Mouse (Mus musculus) kidney, embryonic 16.5 days (tissue): ENCODE results near the gene Ucp3. TPM values are rescaled to one million over a fixed set of nuclear protein-coding genes. Genes with fewer than 3 reads are reported as not detected.
A peak's percentile ranks its signal among the peaks of the same experiment; 100 is the strongest.

Experiments used
- ATAC-seq: fragments of 200-750 bp; cut with Nextera tagmentation; 2 replicates; pipeline ENCODE4 v1.8.0; 2017; ENCODE audit warnings: moderate TSS enrichment; ENCODE audit not compliant: low FRiP score, low TSS enrichment
- H3K27ac ChIP-seq: fragments of 300-500 bp; sonication (generic); 2 replicates; pipeline ENCODE4 v1.5.1; 2014; ENCODE audit warnings: low read length
- H3K27me3 ChIP-seq: fragments of 300-500 bp; sonication (generic); 2 replicates; pipeline ENCODE4 v1.6.1; 2014; ENCODE audit warnings: low read length, control low read depth, mixed read lengths; ENCODE audit not compliant: insufficient read depth
- H3K36me3 ChIP-seq: fragments of 300-500 bp; sonication (generic); 2 replicates; pipeline ENCODE4 v1.6.1; 2014; ENCODE audit warnings: low read length, control low read depth, mixed read lengths; ENCODE audit not compliant: insufficient read depth
- H3K4me1 ChIP-seq: fragments of 300-500 bp; sonication (generic); 2 replicates; pipeline ENCODE4 v1.6.1; 2014; ENCODE audit warnings: low read length, control low read depth, mixed read lengths; ENCODE audit not compliant: insufficient read depth
- H3K4me2 ChIP-seq: fragments of 300-500 bp; sonication (generic); replicated peaks from 2 replicates; pipeline ENCODE4 v1.6.1; 2014; ENCODE audit warnings: low read depth, low read length
- H3K4me3 ChIP-seq: fragments of 300-500 bp; sonication (generic); 2 replicates; pipeline ENCODE4 v1.5.1; 2014; ENCODE audit warnings: mild to moderate bottlenecking, low read length
- H3K9ac ChIP-seq: fragments of 300-500 bp; sonication (generic); replicated peaks from 2 replicates; pipeline ENCODE4 v1.6.1; 2014; ENCODE audit warnings: low read length
- H3K9me3 ChIP-seq: fragments of 300-500 bp; sonication (generic); 2 replicates; pipeline ENCODE4 v1.6.1; 2016; ENCODE audit warnings: low read length, control low read depth
- WGBS: fragments of 180-500 bp; shearing (Covaris S2); extraction: QIAGEN DNeasy Blood & Tissue Kit; methylation state at CpG from one replicate; pipeline ENCODE4 v1.1.7; 2014; 5-methylcytosine and 5-hydroxymethylcytosine counted together
- polyA plus RNA-seq: library from polyadenylated mRNA; unstranded; fragments of >200 nt; fragmentation: Nextera tagmentation; extraction: Ambion mirVana; gene quantifications from 2 replicates; pipeline ENCODE4 v1.2.1, GENCODE M21; 2015

Ucp3 gene
- polyA plus RNA-seq, 1 experiment from 2014 or later, result 0.09 TPM

DNA sequence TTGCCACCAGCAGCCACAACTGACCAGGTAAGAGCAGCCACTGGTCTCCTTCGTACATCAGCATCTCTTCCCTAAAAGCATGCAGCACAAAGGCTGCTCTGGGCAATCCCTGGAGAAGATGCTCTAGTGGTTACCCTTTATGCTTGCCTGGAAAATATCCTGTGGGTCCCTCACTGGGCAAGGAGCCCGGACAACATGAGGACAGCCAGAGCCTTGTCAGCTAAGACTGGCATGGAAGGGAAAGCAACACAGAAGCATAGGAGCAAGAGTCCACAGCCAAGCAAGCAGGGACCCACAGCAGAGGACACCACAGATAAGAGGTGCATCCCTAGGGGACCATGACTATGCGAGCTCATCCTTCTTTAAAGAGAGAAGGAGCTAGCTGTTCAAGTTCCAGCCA lies 12.9 kb upstream of the Ucp3 start:
- H3K9me3 ChIP-seq, result no peaks in the 10 kb centered on the region
- peaks cover 40% of the 10 kb centered on the region for H3K36me3 ChIP-seq
- no peak overlapping the region for H3K4me2 ChIP-seq
- no peak overlapping the region for H3K27ac ChIP-seq
- H3K4me1 ChIP-seq, result 0 out of 2 replicates have a peak, but pooled peaks cover 1% of the 10 kb centered on the region
- no peak overlapping the region for H3K4me3 ChIP-seq
- WGBS, result 92% methylated on average over 3 of the region's 3 CpGs
- no peak for ATAC-seq
- no peak overlapping the region for H3K9ac ChIP-seq
- no peaks in the 10 kb centered on the region for H3K27me3 ChIP-seq

GRCm38 (mm10) chr7:100461621-100462151 lies 11.1 kb upstream of the Ucp3 start:
- 75% methylated on average over 6 of the region's 6 CpGs for WGBS
- Histone ChIP-seq H3K4me2 (no peak overlapping the region), H3K36me3 (peaks cover 26% of the 10 kb centered on the region), H3K27ac (no peak overlapping the region), H3K9ac (no peak overlapping the region), H3K9me3 (no peaks in the 10 kb centered on the region), H3K4me3 (no peak overlapping the region), H3K27me3 (no peaks in the 10 kb centered on the region), H3K4me1 (peaks cover 15% of the 10 kb centered on the region)
- ATAC-seq, result no peak

- Histone ChIP-seq H3K4me2 (no peak overlapping the region), H3K4me1 (peaks cover 15% of the 10 kb centered on the region), H3K9ac (no peak overlapping the region), H3K27me3 (no peaks in the 10 kb centered on the region), H3K36me3 (peaks cover 31% of the 10 kb centered on the region), H3K4me3 (no peak overlapping the region), H3K27ac (no peak overlapping the region), H3K9me3 (no peaks in the 10 kb centered on the region)
- no peak for ATAC-seq
- 70% methylated on average over 9 of the region's 9 CpGs for WGBS
Measured at GRCm38 (mm10) chr7:100463194-100463593, 9.6 kb upstream of the Ucp3 start.

GRCm38 (mm10) chr7:100463757-100464156 lies 9.0 kb upstream of the Ucp3 start:
- H3K4me1 ChIP-seq, result peaks cover 15% of the 10 kb centered on the region
- ATAC-seq, result no peak
- no peaks in the 10 kb centered on the region for H3K27me3 ChIP-seq
- 60% methylated on average over 10 of the region's 10 CpGs for WGBS
- peaks cover 29% of the 10 kb centered on the region for H3K36me3 ChIP-seq
- H3K9me3 ChIP-seq, result no peaks in the 10 kb centered on the region
- H3K4me2 ChIP-seq, result no peak overlapping the region
- H3K4me3 ChIP-seq, result no peak overlapping the region
- no peak overlapping the region for H3K9ac ChIP-seq
- no peak overlapping the region for H3K27ac ChIP-seq

DNA sequence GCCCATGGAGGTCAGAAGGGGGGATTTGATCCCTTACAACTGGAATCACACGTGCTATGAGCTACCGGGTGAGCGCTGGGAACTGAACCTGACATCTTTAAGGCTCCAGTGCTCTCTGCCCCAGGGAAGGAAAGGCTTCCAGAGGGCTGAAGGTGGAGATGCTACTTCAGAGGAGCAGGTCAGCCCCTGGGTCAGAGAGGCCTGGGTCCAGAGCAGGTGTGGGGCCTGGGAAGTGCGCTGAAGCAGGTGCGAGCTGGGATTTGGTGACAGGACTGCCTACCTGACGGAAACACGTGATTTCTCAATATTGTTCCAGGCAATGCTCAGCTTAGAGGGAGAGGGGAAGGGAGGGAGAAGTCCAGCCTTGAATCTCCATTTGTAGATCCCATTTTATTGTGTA lies 8.5 kb upstream of the Ucp3 start:
- 86% methylated on average over 7 of the region's 7 CpGs for WGBS
- no peak overlapping the region; the same call in 1 of the 2 replicates for H3K27ac ChIP-seq
- no peak overlapping the region for H3K4me2 ChIP-seq
- H3K4me1 ChIP-seq, result peaks cover 15% of the 10 kb centered on the region
- no peak for ATAC-seq
- no peak overlapping the region for H3K9ac ChIP-seq
- H3K36me3 ChIP-seq, result peaks cover 25% of the 10 kb centered on the region
- H3K4me3 ChIP-seq, result no peak overlapping the region
- no peaks in the 10 kb centered on the region for H3K9me3 ChIP-seq
- H3K27me3 ChIP-seq, result no peaks in the 10 kb centered on the region

GRCm38 (mm10) chr7:100465248-100465647 lies 7.5 kb upstream of the Ucp3 start:
- WGBS, result 72% methylated on average over 4 of the region's 4 CpGs
- Histone ChIP-seq H3K9ac (no peak overlapping the region), H3K4me1 (peaks cover 15% of the 10 kb centered on the region), H3K4me2 (no peak overlapping the region; the same call in 1 of the 2 replicates), H3K27me3 (no peaks in the 10 kb centered on the region), H3K27ac (peak overlapping the region; percentile 81), H3K9me3 (no peaks in the 10 kb centered on the region), H3K4me3 (no peak overlapping the region), H3K36me3 (peaks cover 21% of the 10 kb centered on the region)
- ATAC-seq, result peak; percentile 88

DNA sequence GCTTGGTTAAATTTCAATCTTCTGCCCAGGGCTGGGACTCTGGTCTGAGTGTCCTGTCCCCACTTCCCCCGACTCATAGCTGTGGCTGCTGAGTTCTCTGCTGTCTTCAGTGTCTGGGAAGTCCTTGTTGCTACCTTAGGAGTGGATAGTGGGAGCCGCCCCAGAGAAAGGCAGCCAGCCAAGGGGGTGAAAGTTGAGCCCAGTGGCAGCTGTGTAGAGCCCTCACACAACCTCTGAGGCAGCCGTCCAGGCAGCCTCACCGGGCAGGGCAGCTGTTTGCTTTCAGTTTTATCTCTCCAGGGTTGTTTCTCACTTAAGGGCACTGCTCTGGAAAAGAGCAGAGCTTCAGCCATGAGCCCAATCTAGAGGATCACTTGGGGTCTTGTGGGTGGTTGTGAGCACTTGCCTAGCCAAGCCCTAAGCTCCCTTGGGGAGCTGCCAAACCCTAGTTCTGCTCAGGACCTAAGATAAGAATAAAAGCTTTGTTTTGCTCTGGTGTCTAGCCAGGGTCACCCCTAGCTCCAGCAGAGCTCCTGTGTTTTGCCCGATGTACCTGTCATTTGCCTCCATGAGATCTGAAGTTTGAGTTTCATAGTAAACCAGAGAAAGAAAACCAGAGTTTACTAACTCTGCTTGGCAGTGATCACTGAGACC lies 7.0 kb upstream of the Ucp3 start:
- H3K4me2 ChIP-seq, result no peak overlapping the region; the same call in 1 of the 2 replicates
- no peak overlapping the region for H3K4me3 ChIP-seq
- WGBS, result 27% methylated on average over 5 of the region's 5 CpGs
- peak overlapping the region; percentile 81 for H3K27ac ChIP-seq
- H3K9ac ChIP-seq, result peak overlapping the region; percentile 51
- no peaks in the 10 kb centered on the region for H3K9me3 ChIP-seq
- peaks cover 15% of the 10 kb centered on the region; the same call in 1 of the 2 replicates for H3K36me3 ChIP-seq
- H3K27me3 ChIP-seq, result no peaks in the 10 kb centered on the region
- peaks cover 15% of the 10 kb centered on the region for H3K4me1 ChIP-seq
- ATAC-seq, result peak; percentile 77

- 83% methylated on average over 11 of the region's 11 CpGs for WGBS
- H3K4me1 ChIP-seq, result peaks cover 15% of the 10 kb centered on the region
- no peak overlapping the region for H3K27ac ChIP-seq
- H3K4me3 ChIP-seq, result no peak overlapping the region
- no peaks in the 10 kb centered on the region for H3K27me3 ChIP-seq
- H3K9me3 ChIP-seq, result no peaks in the 10 kb centered on the region
- H3K9ac ChIP-seq, result no peak overlapping the region
- H3K4me2 ChIP-seq, result no peak overlapping the region
- H3K36me3 ChIP-seq, result peaks cover 10% of the 10 kb centered on the region; the same call in 1 of the 2 replicates
- ATAC-seq, result peak; percentile 27; the same call in 1 of the 2 replicates
Measured at GRCm38 (mm10) chr7:100466781-100467510, 5.8 kb upstream of the Ucp3 start.

GRCm38 (mm10) chr7:100468761-100469160 lies 4.0 kb upstream of the Ucp3 start:
- no peak for ATAC-seq
- Histone ChIP-seq H3K36me3 (peaks cover 10% of the 10 kb centered on the region; the same call in 1 of the 2 replicates), H3K4me1 (peaks cover 15% of the 10 kb centered on the region), H3K4me3 (no peak overlapping the region), H3K27ac (no peak overlapping the region), H3K4me2 (no peak overlapping the region), H3K9me3 (no peaks in the 10 kb centered on the region), H3K9ac (no peak overlapping the region), H3K27me3 (no peaks in the 10 kb centered on the region)
- WGBS, result 92% methylated on average over 6 of the region's 6 CpGs

DNA sequence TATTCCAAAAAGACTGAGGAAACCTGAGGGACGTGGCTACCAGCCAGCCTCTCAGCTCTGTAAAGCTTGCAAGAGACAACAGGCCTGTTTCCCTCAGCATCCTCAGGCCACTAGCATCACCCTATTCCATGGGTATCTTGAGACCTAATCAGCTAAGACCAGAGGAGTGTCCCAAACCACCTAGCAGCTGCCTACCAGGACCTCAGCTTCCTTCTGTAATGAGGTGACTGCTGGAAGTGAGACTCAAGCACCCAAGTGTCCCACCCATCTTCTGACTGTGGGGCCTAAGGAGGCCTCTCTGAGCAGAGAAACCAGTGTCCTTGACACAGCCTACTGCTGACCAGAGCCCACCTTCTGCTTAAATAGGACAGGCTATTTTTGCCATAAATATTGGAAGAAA lies 3.3 kb upstream of the Ucp3 start:
- H3K4me2 ChIP-seq, result no peak overlapping the region
- H3K4me3 ChIP-seq, result no peak overlapping the region
- no peak for ATAC-seq
- H3K9ac ChIP-seq, result no peak overlapping the region
- peaks cover 10% of the 10 kb centered on the region; the same call in 1 of the 2 replicates for H3K36me3 ChIP-seq
- H3K27ac ChIP-seq, result no peak overlapping the region
- no peaks in the 10 kb centered on the region for H3K27me3 ChIP-seq
- H3K9me3 ChIP-seq, result no peaks in the 10 kb centered on the region
- 78% methylated on average over 1 of the region's 1 CpGs for WGBS
- peaks cover 15% of the 10 kb centered on the region for H3K4me1 ChIP-seq
